In the genomic region with DNA sequence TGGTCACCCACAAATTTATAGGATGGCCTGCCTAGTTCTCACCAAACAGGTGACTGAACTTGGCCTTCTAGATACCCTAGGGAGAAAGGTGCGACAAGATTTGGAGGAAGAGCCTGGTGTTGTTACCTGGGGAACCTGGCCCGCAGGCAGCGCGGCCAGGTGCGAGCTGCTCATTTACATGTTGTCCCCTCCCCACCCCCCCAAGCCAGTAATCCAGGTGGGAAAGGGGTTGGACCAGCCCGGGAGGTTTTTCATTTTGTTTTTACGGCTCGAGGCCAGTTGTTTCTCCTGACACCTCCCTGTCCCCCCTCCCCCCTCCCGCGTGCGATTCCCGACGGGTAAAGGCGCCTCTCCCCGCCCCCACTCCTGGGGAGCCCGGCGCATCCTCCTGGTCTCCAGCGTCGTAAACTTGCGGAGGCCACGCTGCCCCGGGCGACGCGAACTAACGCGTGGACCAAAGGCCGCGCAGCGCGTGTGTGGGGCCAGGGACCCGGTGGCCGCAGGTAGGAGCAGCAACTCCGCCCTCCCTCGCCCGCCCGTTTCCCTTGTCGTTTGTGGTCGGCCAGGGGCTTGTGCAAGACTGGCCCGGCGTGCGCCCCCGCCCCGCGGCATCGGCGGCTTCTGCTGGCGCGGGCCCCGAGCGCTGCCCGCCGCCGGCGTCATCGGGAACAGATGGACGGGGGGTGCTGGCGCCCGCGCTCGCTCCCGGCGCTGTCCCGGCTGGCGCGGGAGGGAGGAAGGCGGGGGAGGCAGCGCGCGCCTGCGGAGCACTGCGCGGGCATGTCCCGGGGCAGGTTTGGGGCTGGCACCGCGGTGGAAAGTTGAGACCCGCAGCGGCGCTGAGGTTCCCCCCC, we compare ENCODE assay signal across 8 mouse cellular contexts. TPM values are rescaled to one million over a fixed set of nuclear protein-coding genes. Genes with fewer than 3 reads are reported as not detected.
A peak's percentile ranks its signal among the peaks of the same experiment; 100 is the strongest.
DNase-seq lines count a peak whose midpoint lies in the region; ATAC-seq lines count a peak whose summit lies in the region.

No protein-coding gene starts in this region.

- H3K9me3 ChIP-seq in forebrain, embryonic 12.5 days, result no peaks in the 10 kb centered on the region
- no peaks in the 10 kb centered on the region for H3K9me3 ChIP-seq in hindbrain, embryonic 14.5 days (ENCODE audit: control insufficient read depth, low read length)
- no peaks in the 10 kb centered on the region for H3K9me3 ChIP-seq in limb, embryonic 11.5 days (ENCODE audit: control insufficient read depth, low read length)
- H3K9me3 ChIP-seq in midbrain, embryonic 13.5 days, result no peaks in the 10 kb centered on the region

- peak overlapping the region; percentile 99 for H3K27ac ChIP-seq in forebrain, embryonic 12.5 days
- H3K27ac ChIP-seq in hindbrain, embryonic 14.5 days, result peak overlapping the region; percentile 99
- 0 out of 2 replicates have a peak overlapping the region, but pooled peaks have one; percentile 44 for H3K27ac ChIP-seq in limb, embryonic 11.5 days (replicated peaks; ENCODE audit: low read depth, low read length)
- peak overlapping the region; percentile 99 for H3K27ac ChIP-seq in midbrain, embryonic 13.5 days

- H3K27me3 ChIP-seq in forebrain, embryonic 12.5 days, result 0 out of 2 replicates have a peak, but pooled peaks cover 6% of the 10 kb centered on the region
- H3K27me3 ChIP-seq in hindbrain, embryonic 14.5 days (ENCODE audit: control insufficient read depth, insufficient read depth, low read length), result no peaks in the 10 kb centered on the region
- H3K27me3 ChIP-seq in limb, embryonic 11.5 days (ENCODE audit: control insufficient read depth, insufficient read depth, low read length), result no peaks in the 10 kb centered on the region
- H3K27me3 ChIP-seq in midbrain, embryonic 13.5 days, result no peaks in the 10 kb centered on the region
- no peaks in the 10 kb centered on the region; the same call in 1 of the 2 replicates for H3K27me3 ChIP-seq in splenic B cell, adult 2 months (ENCODE audit: control insufficient read depth, insufficient read depth, low read length, poor library complexity, severe bottlenecking)

- H3K4me2 ChIP-seq in forebrain, embryonic 12.5 days, result peak overlapping the region; percentile 93
- peak overlapping the region; percentile 98 for H3K4me2 ChIP-seq in hindbrain, embryonic 14.5 days (replicated peaks)
- peak overlapping the region; percentile 96 for H3K4me2 ChIP-seq in limb, embryonic 11.5 days (ENCODE audit: low read depth, severe bottlenecking)
- peak overlapping the region; percentile 95 for H3K4me2 ChIP-seq in midbrain, embryonic 13.5 days (replicated peaks)

- H3K4me3 ChIP-seq in forebrain, embryonic 12.5 days (replicated peaks), result peak overlapping the region; percentile 68
- H3K4me3 ChIP-seq in hindbrain, embryonic 14.5 days (replicated peaks; ENCODE audit: low read length), result peak overlapping the region; percentile 56
- peak overlapping the region; percentile 54 for H3K4me3 ChIP-seq in limb, embryonic 11.5 days (ENCODE audit: low read depth, low read length)
- H3K4me3 ChIP-seq in midbrain, embryonic 13.5 days (replicated peaks), result peak overlapping the region; percentile 61

- H3K4me1 ChIP-seq in forebrain, embryonic 12.5 days, result peaks cover 98% of the 10 kb centered on the region
- peaks cover 90% of the 10 kb centered on the region for H3K4me1 ChIP-seq in hindbrain, embryonic 14.5 days (replicated peaks; ENCODE audit: control insufficient read depth, insufficient read depth, low read length)
- peaks cover 86% of the 10 kb centered on the region for H3K4me1 ChIP-seq in limb, embryonic 11.5 days (ENCODE audit: control insufficient read depth, insufficient read depth, low read length)
- peaks cover 98% of the 10 kb centered on the region for H3K4me1 ChIP-seq in midbrain, embryonic 13.5 days (replicated peaks)

- DNase-seq in embryo, embryonic 10.5 days (ENCODE audit: low spot score), result peak; percentile 67
- DNase-seq in embryo, embryonic 10 days (ENCODE audit: low spot score), result no peak
- DNase-seq in adrenal gland, postnatal 36 days, result peak; percentile 80 to 81
- DNase-seq in hindbrain, embryonic 14.5 days (ENCODE audit: low spot score), result no peak
- peak; percentile 74 for DNase-seq in limb, embryonic 11.5 days (ENCODE audit: low spot score)
- DNase-seq in splenic B cell, adult 2 months (ENCODE audit: low read depth, low spot score), result peak; percentile 40

- peak overlapping the region; percentile 85 for H3K9ac ChIP-seq in forebrain, embryonic 12.5 days
- H3K9ac ChIP-seq in hindbrain, embryonic 14.5 days, result peak overlapping the region; percentile 81
- peak overlapping the region; percentile 3 for H3K9ac ChIP-seq in limb, embryonic 11.5 days (ENCODE audit: low read length)
- peak overlapping the region; percentile 88 for H3K9ac ChIP-seq in midbrain, embryonic 13.5 days (replicated peaks)

- no peaks in the 10 kb centered on the region for H3K36me3 ChIP-seq in forebrain, embryonic 12.5 days (replicated peaks)
- no peaks in the 10 kb centered on the region for H3K36me3 ChIP-seq in hindbrain, embryonic 14.5 days (replicated peaks; ENCODE audit: control insufficient read depth, insufficient read depth)
- no peaks in the 10 kb centered on the region for H3K36me3 ChIP-seq in limb, embryonic 11.5 days (ENCODE audit: control insufficient read depth, insufficient read depth, low read length)
- no peaks in the 10 kb centered on the region for H3K36me3 ChIP-seq in midbrain, embryonic 13.5 days
- H3K36me3 ChIP-seq in splenic B cell, adult 2 months (ENCODE audit: control insufficient read depth, insufficient read depth, low read length, poor library complexity, severe bottlenecking), result no peaks in the 10 kb centered on the region

- under 1% methylated on average over 72 of the region's 79 CpGs for WGBS in forebrain, embryonic 12.5 days
- WGBS in hindbrain, embryonic 14.5 days, result under 1% methylated on average over 74 of the region's 79 CpGs
- under 1% methylated on average over 63 of the region's 79 CpGs for WGBS in limb, embryonic 11.5 days
- under 1% methylated on average over 55 of the region's 79 CpGs for WGBS in midbrain, embryonic 13.5 days

- no peak for ATAC-seq in forebrain, embryonic 12.5 days (ENCODE audit: low FRiP score)
- no peak for ATAC-seq in hindbrain, embryonic 14.5 days (ENCODE audit: low FRiP score)
- ATAC-seq in limb, embryonic 11.5 days (ENCODE audit: insufficient number of reproducible peaks, low FRiP score, low TSS enrichment, low read depth), result no peak
- no peak for ATAC-seq in midbrain, embryonic 13.5 days

RNA-seq across cellular contexts. Expression of gene Gins2, which starts 53.4 kb away (rescaled TPM):
- 10 to 100 TPM in 1 of 2 experiments, 1 to 10 TPM in 1; 6.3 to 11.0 TPM for total RNA-seq in adrenal gland, postnatal 36 days (2021)
- 83.2 and 84.8 TPM in 2 replicates for polyA plus RNA-seq in forebrain, embryonic 12.5 days (2016; fragmentation: Nextera tagmentation; extraction: Ambion mirVana)
- 17.5 and 18.2 TPM in 2 replicates for polyA plus RNA-seq in hindbrain, embryonic 14.5 days (2014; fragmentation: Nextera tagmentation; extraction: Ambion mirVana)
- polyA plus RNA-seq in limb, embryonic 11.5 days (2014; fragmentation: Nextera tagmentation; extraction: Ambion mirVana), result 130 and 132 TPM in 2 replicates
- 36.7 and 37.9 TPM in 2 replicates for polyA plus RNA-seq in midbrain, embryonic 13.5 days (2015; fragmentation: Nextera tagmentation; extraction: Ambion mirVana)

Comparison
In these comparisons a context has a peak if more than half of its experiments do, and no peak if none do; other contexts are left out.
1. DNase-seq: peak in embryo, embryonic 10.5 days (single experiment), adrenal gland, postnatal 36 days (2 of 2), limb, embryonic 11.5 days (single experiment) and splenic B cell, adult 2 months (single experiment); none in embryo, embryonic 10 days (single experiment) and hindbrain, embryonic 14.5 days (single experiment).
2. H3K27ac ChIP-seq: peak in every context shown above with its lines; median percentile 99 in forebrain, embryonic 12.5 days; 99 in hindbrain, embryonic 14.5 days; 99 in midbrain, embryonic 13.5 days; 44 in limb, embryonic 11.5 days.
3. H3K9ac ChIP-seq: peak in every context shown above with its lines; median percentile 88 in midbrain, embryonic 13.5 days; 85 in forebrain, embryonic 12.5 days; 81 in hindbrain, embryonic 14.5 days; 3 in limb, embryonic 11.5 days.
4. Peak in every context shown above with its lines, with median percentiles within 50 percentile points of each other: H3K4me2 ChIP-seq and H3K4me3 ChIP-seq.